Mouse (Mus musculus) MEL (cell line): Measurements from ENCODE around the gene Edil3.

Experiments
- CHD1 ChIP-seq: IDR thresholded peaks from 2 replicates; pipeline ENCODE4 v1.6.1; 2012; ENCODE audit warnings: low read depth, mild to moderate bottlenecking, inconsistent platforms, low read length, improper control_type of control experiment
- CTCF ChIP-seq, 3 experiments: IDR thresholded peaks in 2 of 3; conservative IDR thresholded peaks in 1 of 3; 2 replicates each; pipeline ENCODE4 v1.5.1; 2011 to 2012; ENCODE audit warnings: low read length in 3 of 3, low read depth in 2 of 3, mild to moderate bottlenecking in 2 of 3, improper control_type of control experiment in 1 of 3, inconsistent platforms in 1 of 3, mixed read lengths in 1 of 3, moderate library complexity in 1 of 3; ENCODE audit not compliant: control insufficient read depth in 1 of 3, insufficient read depth in 1 of 3, poor library complexity in 1 of 3, severe bottlenecking in 1 of 3
- EP300 ChIP-seq, 2 experiments: IDR thresholded peaks; 2 replicates each; pipeline ENCODE4 v1.6.1; 2011; ENCODE audit warnings: improper control_type of control experiment in 2 of 2, low read length in 2 of 2, low read depth in 1 of 2, mild to moderate bottlenecking in 1 of 2
- GABPA ChIP-seq: IDR thresholded peaks from 2 replicates; pipeline ENCODE4 v1.6.1; 2012; ENCODE audit warnings: low read depth, mild to moderate bottlenecking, inconsistent platforms, low read length, improper control_type of control experiment, moderate library complexity
- POLR2A ChIP-seq, 2 experiments: IDR thresholded peaks; 2 replicates each; pipeline ENCODE4 v1.6.1; 2011 to 2012; ENCODE audit warnings: low read length in 2 of 2, mild to moderate bottlenecking in 2 of 2, control low read depth in 1 of 2, improper control_type of control experiment in 1 of 2, low read depth in 1 of 2, moderate library complexity in 1 of 2; ENCODE audit not compliant: control insufficient read depth in 1 of 2, insufficient read depth in 1 of 2, poor library complexity in 1 of 2
- POLR2AphosphoS2 ChIP-seq: IDR thresholded peaks from 2 replicates; pipeline ENCODE4 v1.6.1; 2011; ENCODE audit warnings: low read length, improper control_type of control experiment
- TCF12 ChIP-seq: IDR thresholded peaks from 2 replicates; pipeline ENCODE4 v1.6.1; 2014; ENCODE audit warnings: low read depth, mild to moderate bottlenecking, inconsistent platforms, low read length, improper control_type of control experiment, moderate library complexity
- USF1 ChIP-seq: IDR thresholded peaks from 2 replicates; pipeline ENCODE4 v1.6.1; 2014; ENCODE audit warnings: low read depth, mild to moderate bottlenecking, inconsistent platforms, low read length, improper control_type of control experiment, moderate library complexity
- ZC3H11A ChIP-seq: IDR thresholded peaks from 2 replicates; pipeline ENCODE4 v1.6.1; 2012; ENCODE audit warnings: low read depth, mild to moderate bottlenecking, inconsistent platforms, low read length, improper control_type of control experiment
- ZKSCAN1 ChIP-seq: IDR thresholded peaks from 2 replicates; pipeline ENCODE4 v1.6.1; 2012; ENCODE audit warnings: low read depth, mild to moderate bottlenecking, inconsistent platforms, low read length, improper control_type of control experiment, moderate library complexity

DNA sequence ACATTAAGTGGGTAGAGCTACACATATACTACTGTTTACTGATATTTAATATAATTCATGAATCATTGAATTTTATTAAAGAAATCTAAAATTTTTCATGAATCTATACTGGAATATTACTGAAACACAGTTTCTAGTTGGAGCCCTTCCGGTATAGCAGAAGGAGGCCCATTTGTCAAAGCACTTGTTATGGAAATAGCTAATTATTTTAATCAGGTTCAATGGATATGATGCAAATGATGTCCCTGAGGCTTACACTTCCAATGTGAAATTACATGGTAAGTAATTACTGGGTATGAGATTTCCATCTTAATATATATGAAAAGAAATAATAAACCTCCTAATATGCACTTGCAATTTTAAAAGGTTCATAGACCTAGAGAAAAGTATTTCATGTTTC, 254.9 kb downstream of the Edil3 start:
- no peak for TF ChIP-seq CHD1
- TF ChIP-seq USF1: no peak
- TF ChIP-seq EP300 (IDR thresholded peaks at IDR 0.05; ENCODE audit: low read depth in 1 of 2, low read length in 2 of 2): no peak
- no peak for TF ChIP-seq GABPA
- TF ChIP-seq POLR2A (IDR thresholded peaks at IDR 0.05; ENCODE audit: control insufficient read depth in 1 of 2, insufficient read depth in 1 of 2, low read depth in 1 of 2, low read length in 2 of 2, poor library complexity in 1 of 2): no peak
- TF ChIP-seq ZKSCAN1: no peak
- TF ChIP-seq TCF12: no peak
- no peak for TF ChIP-seq POLR2AphosphoS2
- no peak for TF ChIP-seq CTCF (IDR thresholded peaks at IDR 0.05 in 2 of 3, conservative IDR thresholded peaks at IDR 0.05 in 1 of 3; ENCODE audit: control insufficient read depth in 1 of 3, insufficient read depth in 1 of 3, low read depth in 2 of 3, low read length in 3 of 3, poor library complexity in 1 of 3, severe bottlenecking in 1 of 3)
- TF ChIP-seq ZC3H11A: no peak
